Mouse (Mus musculus) heart, adult 2 months (tissue): ENCODE measurements at regions not wholly inside any gene's neighbourhood (a gene's known extent, or its start where the extent isn't known, plus 50 kb on each side); places are given as distances from the start of the nearest gene placed in this dataset.

Experiments used
- CTCF ChIP-seq: fragments of 200-600 bp; IDR thresholded peaks from 2 replicates; pipeline ENCODE4 v1.8.1; 2022; ENCODE audit warnings: antibody characterized with exemption, mild to moderate bottlenecking, moderate library complexity
- EP300 ChIP-seq: fragments of 200-500 bp; IDR thresholded peaks from 2 replicates; pipeline ENCODE4 v1.6.1; 2011; ENCODE audit warnings: low read depth, low read length, control low read depth; ENCODE audit not compliant: insufficient read depth
- POLR2A ChIP-seq: fragments of 200-500 bp; IDR thresholded peaks from 2 replicates; pipeline ENCODE4 v1.6.1; 2011; ENCODE audit warnings: mild to moderate bottlenecking, low read depth, low read length, control low read depth; ENCODE audit not compliant: insufficient read depth

DNA sequence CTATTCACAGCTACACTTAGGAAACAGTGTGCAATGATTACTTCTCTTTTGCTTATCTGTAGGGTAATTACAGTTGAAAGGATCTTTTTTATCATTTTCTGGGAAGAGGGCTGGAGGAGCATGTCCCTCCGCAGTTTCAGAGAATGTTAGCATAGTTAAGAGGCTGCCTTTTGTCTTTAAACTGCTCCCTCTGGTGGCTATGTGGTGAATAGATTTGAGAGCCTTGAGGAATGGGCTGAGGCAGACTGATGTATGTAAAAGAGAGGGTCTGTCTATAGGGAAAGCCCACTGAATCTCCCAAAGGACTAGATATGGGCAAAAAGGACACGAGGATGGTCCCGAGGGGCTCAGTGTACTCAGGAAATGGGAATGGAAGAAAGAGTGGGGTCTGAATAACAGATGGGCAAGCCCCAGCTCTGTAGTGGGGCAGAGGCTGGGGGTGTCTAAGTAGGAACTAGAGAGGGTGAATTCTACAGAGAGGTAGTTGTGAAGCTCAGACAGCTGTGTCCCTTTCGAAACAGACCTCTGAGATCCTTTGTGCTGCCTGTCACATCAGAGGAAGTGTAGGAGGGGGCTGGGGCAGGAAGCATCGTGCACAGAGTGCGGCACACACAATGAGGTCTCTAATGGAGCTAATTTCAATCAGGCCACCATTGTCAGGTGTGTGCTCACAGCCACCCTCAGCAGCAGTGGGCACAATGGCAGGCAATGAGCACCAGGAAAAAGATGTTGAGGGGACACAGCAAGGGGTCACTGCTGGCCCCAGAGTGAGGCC is 104.0 kb upstream of the Gm14444 start:
- TF ChIP-seq CTCF = peak; percentile 85
- no peak for TF ChIP-seq POLR2A
- no peak for TF ChIP-seq EP300
